Mouse (Mus musculus): ENCODE results near the gene Wdr66. TPM values are rescaled to one million over a fixed set of nuclear protein-coding genes. Genes with fewer than 3 reads are reported as not detected.
A peak's percentile ranks its signal among the peaks of the same experiment; 100 is the strongest.

Gene Wdr66
- polyA plus RNA-seq, 1 experiment = 1.2 TPM

GRCm38 (mm10) chr5:123313851-123314380, 62.0 kb downstream of the Wdr66 start:
- peak overlapping the region; percentile 32 for H3K27ac ChIP-seq (ENCODE audit: control insufficient read depth, insufficient read depth, low read depth, low read length, poor library complexity)
- TF ChIP-seq CTCF (IDR thresholded peaks at IDR 0.05; ENCODE audit: control insufficient read depth, insufficient read depth, low read length) = no peak
- no peak for TF ChIP-seq POLR2A (IDR thresholded peaks at IDR 0.05; ENCODE audit: borderline replicate concordance, control insufficient read depth, low read depth, low read length)
- H3K4me1 ChIP-seq (ENCODE audit: control insufficient read depth, insufficient read depth, low read length) = peaks cover under 1% of the 10 kb centered on the region; the same call in 1 of the 2 replicates
- 35% methylated on average over 11 of the region's 11 CpGs for WGBS
- no peak overlapping the region for H3K4me3 ChIP-seq (replicated peaks; ENCODE audit: control insufficient read depth, low read depth, low read length)

GRCm38 (mm10) chr5:123315219-123315866, 63.4 kb downstream of the Wdr66 start:
- no peak overlapping the region for H3K4me3 ChIP-seq (replicated peaks; ENCODE audit: control insufficient read depth, low read depth, low read length)
- H3K27ac ChIP-seq (ENCODE audit: control insufficient read depth, insufficient read depth, low read depth, low read length, poor library complexity) = peak overlapping the region; percentile 75
- TF ChIP-seq POLR2A (IDR thresholded peaks at IDR 0.05; ENCODE audit: borderline replicate concordance, control insufficient read depth, low read depth, low read length) = peak; percentile 28; the same call in 1 of the 2 replicates
- TF ChIP-seq CTCF (IDR thresholded peaks at IDR 0.05; ENCODE audit: control insufficient read depth, insufficient read depth, low read length) = no peak
- peaks cover 2% of the 10 kb centered on the region; the same call in 1 of the 2 replicates for H3K4me1 ChIP-seq (ENCODE audit: control insufficient read depth, insufficient read depth, low read length)
- 71% methylated on average over 10 of the region's 10 CpGs for WGBS

- peak overlapping the region; percentile 47; the same call in 1 of the 2 replicates for H3K27ac ChIP-seq (ENCODE audit: control insufficient read depth, insufficient read depth, low read depth, low read length, poor library complexity)
- peaks cover 2% of the 10 kb centered on the region; the same call in 1 of the 2 replicates for H3K4me1 ChIP-seq (ENCODE audit: control insufficient read depth, insufficient read depth, low read length)
- H3K4me3 ChIP-seq (replicated peaks; ENCODE audit: control insufficient read depth, low read depth, low read length) = peak overlapping the region; percentile 46
- 8% methylated on average over 6 of the region's 6 CpGs for WGBS
- no peak for TF ChIP-seq POLR2A (IDR thresholded peaks at IDR 0.05; ENCODE audit: borderline replicate concordance, control insufficient read depth, low read depth, low read length)
- no peak for TF ChIP-seq CTCF (IDR thresholded peaks at IDR 0.05; ENCODE audit: control insufficient read depth, insufficient read depth, low read length)
These were observed 66.1 kb downstream of the Wdr66 start for GRCm38 (mm10) chr5:123317992-123318391.

- TF ChIP-seq CTCF (IDR thresholded peaks at IDR 0.05; ENCODE audit: control insufficient read depth, insufficient read depth, low read length) (no peak), POLR2A (IDR thresholded peaks at IDR 0.05; ENCODE audit: borderline replicate concordance, control insufficient read depth, low read depth, low read length) (no peak)
- no peak overlapping the region for H3K27ac ChIP-seq (ENCODE audit: control insufficient read depth, insufficient read depth, low read depth, low read length, poor library complexity)
- H3K4me1 ChIP-seq (ENCODE audit: control insufficient read depth, insufficient read depth, low read length) = peaks cover 2% of the 10 kb centered on the region; the same call in 1 of the 2 replicates
- H3K4me3 ChIP-seq (replicated peaks; ENCODE audit: control insufficient read depth, low read depth, low read length) = no peak overlapping the region
- 95% methylated on average over 3 of the region's 3 CpGs for WGBS
These were observed 68.2 kb downstream of the Wdr66 start for GRCm38 (mm10) chr5:123320136-123320535.

- TF ChIP-seq CTCF (IDR thresholded peaks at IDR 0.05; ENCODE audit: control insufficient read depth, insufficient read depth, low read length) = no peak
- TF ChIP-seq POLR2A (IDR thresholded peaks at IDR 0.05; ENCODE audit: borderline replicate concordance, control insufficient read depth, low read depth, low read length) = peak; percentile 25; the same call in 1 of the 2 replicates
- H3K4me1 ChIP-seq (ENCODE audit: control insufficient read depth, insufficient read depth, low read length) = peaks cover 2% of the 10 kb centered on the region; the same call in 1 of the 2 replicates
- H3K4me3 ChIP-seq (replicated peaks; ENCODE audit: control insufficient read depth, low read depth, low read length) = peak overlapping the region; percentile 28
- 69% methylated on average over 15 of the region's 15 CpGs for WGBS
- H3K27ac ChIP-seq (ENCODE audit: control insufficient read depth, insufficient read depth, low read depth, low read length, poor library complexity) = peak overlapping the region; percentile 89
These were observed 72.3 kb downstream of the Wdr66 start for GRCm38 (mm10) chr5:123324242-123324641.

- TF ChIP-seq POLR2A (IDR thresholded peaks at IDR 0.05; ENCODE audit: borderline replicate concordance, control insufficient read depth, low read depth, low read length) = no peak
- TF ChIP-seq CTCF (IDR thresholded peaks at IDR 0.05; ENCODE audit: control insufficient read depth, insufficient read depth, low read length) = no peak
- H3K4me3 ChIP-seq (replicated peaks; ENCODE audit: control insufficient read depth, low read depth, low read length) = no peak overlapping the region
- peak overlapping the region; percentile 14 for H3K27ac ChIP-seq (ENCODE audit: control insufficient read depth, insufficient read depth, low read depth, low read length, poor library complexity)
- peaks cover 2% of the 10 kb centered on the region; the same call in 1 of the 2 replicates for H3K4me1 ChIP-seq (ENCODE audit: control insufficient read depth, insufficient read depth, low read length)
- 78% methylated on average over 15 of the region's 15 CpGs for WGBS
These were observed 74.3 kb downstream of the Wdr66 start for GRCm38 (mm10) chr5:123326006-123326750.

- Histone ChIP-seq H3K27ac (ENCODE audit: control insufficient read depth, insufficient read depth, low read depth, low read length, poor library complexity) (peak overlapping the region; percentile 14), H3K4me1 (ENCODE audit: control insufficient read depth, insufficient read depth, low read length) (peaks cover 2% of the 10 kb centered on the region; the same call in 1 of the 2 replicates), H3K4me3 (replicated peaks; ENCODE audit: control insufficient read depth, low read depth, low read length) (no peak overlapping the region)
- no peak for TF ChIP-seq CTCF (IDR thresholded peaks at IDR 0.05; ENCODE audit: control insufficient read depth, insufficient read depth, low read length)
- no peak; the same call in 1 of the 2 replicates for TF ChIP-seq POLR2A (IDR thresholded peaks at IDR 0.05; ENCODE audit: borderline replicate concordance, control insufficient read depth, low read depth, low read length)
- 73% methylated on average over 9 of the region's 9 CpGs for WGBS
These were observed 74.8 kb downstream of the Wdr66 start for GRCm38 (mm10) chr5:123326751-123327148.

- no peak for TF ChIP-seq CTCF (IDR thresholded peaks at IDR 0.05; ENCODE audit: control insufficient read depth, insufficient read depth, low read length)
- no peak for TF ChIP-seq POLR2A (IDR thresholded peaks at IDR 0.05; ENCODE audit: borderline replicate concordance, control insufficient read depth, low read depth, low read length)
- peak overlapping the region; percentile 1; the same call in 1 of the 2 replicates for H3K27ac ChIP-seq (ENCODE audit: control insufficient read depth, insufficient read depth, low read depth, low read length, poor library complexity)
- WGBS = 71% methylated on average over 8 of the region's 8 CpGs
These were observed 75.8 kb downstream of the Wdr66 start for GRCm38 (mm10) chr5:123327686-123328085.

More at GRCm38 (mm10) chr5:123327686-123328085, 75.8 kb downstream of the Wdr66 start:
- peaks cover 2% of the 10 kb centered on the region; the same call in 1 of the 2 replicates for H3K4me1 ChIP-seq (ENCODE audit: control insufficient read depth, insufficient read depth, low read length)
- no peak overlapping the region for H3K4me3 ChIP-seq (replicated peaks; ENCODE audit: control insufficient read depth, low read depth, low read length)

Data from bone marrow, adult 2 months (tissue).